ENCODE assay signal across 8 mouse cellular contexts in the genomic region with DNA sequence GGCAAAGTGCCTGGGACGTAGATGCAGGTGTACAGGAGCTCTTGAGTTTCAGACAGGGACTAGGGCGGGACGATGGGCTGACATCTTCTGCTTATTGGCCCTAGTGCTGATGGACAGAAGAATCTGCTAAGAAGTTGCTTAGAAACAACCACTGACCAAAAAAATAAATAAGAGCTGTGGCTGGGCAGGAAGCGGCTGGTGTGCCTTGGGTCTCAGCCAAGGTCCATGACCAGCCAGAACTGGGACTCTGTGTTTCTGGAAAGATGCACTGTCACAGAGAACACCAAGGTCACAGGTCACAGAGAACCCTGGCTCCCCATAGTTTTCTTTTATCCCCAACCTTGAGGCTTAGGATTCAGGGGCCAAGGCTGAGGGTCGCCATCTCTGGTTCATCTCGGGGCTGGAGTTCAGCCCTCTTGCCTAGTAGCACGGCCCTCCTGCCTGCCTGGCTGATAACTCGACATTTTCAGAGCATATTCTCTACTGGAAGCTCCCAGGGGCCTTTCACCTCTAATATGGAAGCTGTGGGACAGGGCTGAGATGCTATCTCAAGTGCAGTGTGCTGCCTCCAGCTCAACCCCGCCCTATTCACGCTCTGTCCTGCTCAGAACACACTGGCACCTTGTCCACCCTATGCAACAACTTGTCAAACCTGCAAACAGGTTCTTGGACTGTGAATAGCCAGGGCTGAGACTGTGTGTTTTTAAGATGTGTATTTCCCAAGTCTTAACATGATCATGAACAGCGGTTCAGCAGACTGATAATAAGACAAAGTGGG. TPM values are rescaled to one million over a fixed set of nuclear protein-coding genes. Genes with fewer than 3 reads are reported as not detected.
DNase-seq lines count a peak whose midpoint lies in the region; TF ChIP-seq lines count a peak whose summit lies in the region.

No protein-coding gene starts in this region.

- 0 out of 2 replicates have a peak, but pooled peaks have one; percentile 17 for TF ChIP-seq POLR2A in embryonic fibroblast, embryonic 13.5 days (IDR thresholded peaks at IDR 0.05; ENCODE audit: low read depth, low read length)

- TF ChIP-seq CTCF in embryonic fibroblast, embryonic 13.5 days (IDR thresholded peaks at IDR 0.05; ENCODE audit: borderline replicate concordance, insufficient read depth, low read length), result no peak

- H3K4me1 ChIP-seq in embryonic fibroblast, embryonic 13.5 days (ENCODE audit: control insufficient read depth, insufficient read depth, low read length), result peaks cover 3% of the 10 kb centered on the region; the same call in 1 of the 2 replicates
- H3K4me1 ChIP-seq in limb, embryonic 10.5 days, result peaks cover 9% of the 10 kb centered on the region; the same call in 1 of the 2 replicates

- no peak overlapping the region for H3K4me3 ChIP-seq in embryonic fibroblast, embryonic 13.5 days (ENCODE audit: insufficient read depth, low read length)
- H3K4me3 ChIP-seq in limb, embryonic 10.5 days, result no peak overlapping the region

- peaks cover 45% of the 10 kb centered on the region for H3K36me3 ChIP-seq in limb, embryonic 10.5 days

- H3K27me3 ChIP-seq in limb, embryonic 10.5 days (ENCODE audit: low read depth, poor library complexity, severe bottlenecking), result no peaks in the 10 kb centered on the region

- peak; percentile 39 for DNase-seq in gastrocnemius, adult 18-20 months (ENCODE audit: low spot score)
- DNase-seq in gastrocnemius, postnatal 25 days, result no peak
- peak; percentile 27 to 39 for DNase-seq in kidney, adult 8-10 months
- DNase-seq in lung, postnatal 4 days, result peak; percentile 72 to 88
- no peak for DNase-seq in frontal cortex, postnatal 25 days (ENCODE audit: low spot score in 2 of 2)
- no peak for DNase-seq in limb, embryonic 10.5 days (ENCODE audit: low spot score)
- DNase-seq in cerebellum, adult 9-11 months, result no peak

- 88% methylated on average over 11 of the region's 11 CpGs for WGBS in limb, embryonic 10.5 days

- no peak overlapping the region for H3K27ac ChIP-seq in embryonic fibroblast, embryonic 13.5 days (ENCODE audit: insufficient read depth, low read length)
- no peak overlapping the region for H3K27ac ChIP-seq in limb, embryonic 10.5 days

- H3K9me3 ChIP-seq in limb, embryonic 10.5 days (replicated peaks), result no peaks in the 10 kb centered on the region

RNA-seq across cellular contexts. Expression of a gene that starts 6.4 kb away (rescaled TPM):
- total RNA-seq in gastrocnemius, adult 18-20 months (2021), result 10 to 100 TPM; 15.5 to 30.3 TPM
- 10 to 100 TPM; 14.0 to 26.6 TPM for total RNA-seq in gastrocnemius, postnatal 25 days (2021)
- polyA plus RNA-seq in embryonic fibroblast, embryonic 13.5 days (2011; ENCODE audit: insufficient read length, low read depth, missing spikeins), result 155 and 327 TPM in 2 replicates
- polyA plus RNA-seq in limb, embryonic 10.5 days (2016; fragmentation: Nextera tagmentation; extraction: Ambion mirVana), result 7.5 and 11.1 TPM in 2 replicates

RNA-seq across cellular contexts. Expression of a gene that starts 27.1 kb away (rescaled TPM):
- total RNA-seq in gastrocnemius, adult 18-20 months (2021), result 10 to 100 TPM; 25.7 to 26.7 TPM
- 10 to 100 TPM; 25.9 to 26.9 TPM for total RNA-seq in gastrocnemius, postnatal 25 days (2021)
- polyA plus RNA-seq in embryonic fibroblast, embryonic 13.5 days (2011; ENCODE audit: insufficient read length, low read depth, missing spikeins), result 36.7 and 37.5 TPM in 2 replicates
- polyA plus RNA-seq in limb, embryonic 10.5 days (2016; fragmentation: Nextera tagmentation; extraction: Ambion mirVana), result 82.1 and 86.1 TPM in 2 replicates

RNA-seq across cellular contexts. Expression of a gene that starts 45.2 kb away (rescaled TPM):
- 10 to 100 TPM; 25.9 to 30.8 TPM for total RNA-seq in gastrocnemius, adult 18-20 months (2021)
- 10 to 100 TPM; 21.3 to 37.2 TPM for total RNA-seq in gastrocnemius, postnatal 25 days (2021)
- 18.9 and 26.4 TPM in 2 replicates for polyA plus RNA-seq in embryonic fibroblast, embryonic 13.5 days (2011; ENCODE audit: insufficient read length, low read depth, missing spikeins)
- polyA plus RNA-seq in limb, embryonic 10.5 days (2016; fragmentation: Nextera tagmentation; extraction: Ambion mirVana), result 0.63 and 0.77 TPM in 2 replicates

Comparison
In these comparisons a context has a peak if more than half of its experiments do, and no peak if none do; other contexts are left out.
1. DNase-seq: peak in gastrocnemius, adult 18-20 months (single experiment), kidney, adult 8-10 months (2 of 2) and lung, postnatal 4 days (2 of 2); none in gastrocnemius, postnatal 25 days (single experiment), frontal cortex, postnatal 25 days (0 of 2), limb, embryonic 10.5 days (single experiment) and cerebellum, adult 9-11 months (single experiment).